Mouse (Mus musculus) thymus, postnatal 36 days (tissue): ENCODE data around the gene Mdm1.

ENCODE experiments used
- DNase-seq, 2 experiments: peaks; one replicate each; pipeline ENCODE4 v3.0.0; 2022; ENCODE audit warnings: mixed read lengths in 2 of 2

The Mdm1 gene

DNA sequence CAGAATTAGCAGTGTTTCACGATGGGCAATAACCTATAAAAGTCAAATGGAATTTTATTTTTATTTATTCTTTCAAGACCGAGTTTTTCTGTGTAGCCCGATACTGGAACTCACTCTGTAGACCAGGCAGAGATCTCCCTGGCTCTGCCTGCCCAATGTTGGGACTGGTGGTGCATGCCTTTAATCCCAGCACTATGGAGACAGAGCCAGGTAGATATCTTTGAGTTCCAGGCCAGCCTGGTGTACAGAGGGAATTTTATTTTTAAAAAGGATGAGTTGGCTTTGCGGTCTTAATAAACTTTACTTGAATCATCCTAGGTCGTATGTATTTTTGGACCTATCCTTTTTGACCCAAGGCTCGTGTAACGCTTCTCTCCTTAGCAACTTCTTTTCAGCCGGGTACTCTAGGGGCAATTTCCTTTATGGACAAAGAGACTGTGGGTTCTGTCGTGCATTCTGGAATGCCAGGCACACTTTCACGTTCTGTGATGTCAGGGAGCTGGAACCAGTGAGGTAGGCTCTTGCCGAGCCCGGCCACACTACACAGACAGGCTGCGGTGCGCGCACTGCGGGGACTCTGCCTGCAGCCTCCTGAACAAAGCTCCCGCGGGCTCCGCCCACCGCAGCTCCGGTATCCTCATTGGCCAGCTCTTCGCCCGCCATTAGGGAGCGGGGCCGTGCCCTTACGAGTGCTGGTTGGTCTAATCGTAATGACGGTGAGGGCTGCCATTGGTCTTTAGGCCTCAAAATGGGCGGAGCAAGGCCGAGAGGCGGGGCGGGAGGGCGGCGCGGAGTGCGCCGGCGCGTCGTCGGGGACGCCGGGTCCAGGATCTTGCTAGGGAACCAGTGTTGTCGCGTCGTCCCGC, at the start of gene Mdm1:
TSS of gene Mdm1 (plus strand) at position 794 of the 866 bp plus-strand sequence.
- DNase-seq, result peak; percentile 100

GRCm38 (mm10) chr10:118092745-118093144, 48.9 kb upstream of the Mdm1 start:
- DNase-seq, result no peak

GRCm38 (mm10) chr10:118093728-118094127, 47.9 kb upstream of the Mdm1 start:
- DNase-seq, result peak; percentile 27 to 29

GRCm38 (mm10) chr10:118094853-118095252, 46.8 kb upstream of the Mdm1 start:
- DNase-seq, result peak in 1 of 2 experiments; percentile 19

GRCm38 (mm10) chr10:118096223-118096622, 45.4 kb upstream of the Mdm1 start:
- DNase-seq, result no peak

DNA sequence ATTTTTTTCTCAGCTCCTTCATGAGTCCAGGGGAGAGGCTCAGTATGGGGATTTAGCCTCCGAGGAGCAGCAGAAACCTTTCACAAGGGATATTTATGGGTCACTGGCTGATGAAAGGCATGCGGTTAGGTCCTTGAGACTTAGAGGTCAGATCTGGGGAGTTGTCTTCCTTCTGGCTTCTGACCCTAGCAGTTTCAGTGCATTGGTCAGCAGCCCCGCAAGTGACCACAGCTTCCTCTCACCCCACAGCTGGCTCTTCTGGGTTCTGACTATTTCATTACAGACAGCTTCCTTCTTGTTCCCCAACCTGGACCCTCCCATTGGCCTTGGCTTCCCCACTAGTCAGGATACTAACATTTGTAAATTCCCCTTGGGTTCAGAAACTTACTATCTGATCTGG, 43.7 kb upstream of the Mdm1 start:
- no peak for DNase-seq

DNA sequence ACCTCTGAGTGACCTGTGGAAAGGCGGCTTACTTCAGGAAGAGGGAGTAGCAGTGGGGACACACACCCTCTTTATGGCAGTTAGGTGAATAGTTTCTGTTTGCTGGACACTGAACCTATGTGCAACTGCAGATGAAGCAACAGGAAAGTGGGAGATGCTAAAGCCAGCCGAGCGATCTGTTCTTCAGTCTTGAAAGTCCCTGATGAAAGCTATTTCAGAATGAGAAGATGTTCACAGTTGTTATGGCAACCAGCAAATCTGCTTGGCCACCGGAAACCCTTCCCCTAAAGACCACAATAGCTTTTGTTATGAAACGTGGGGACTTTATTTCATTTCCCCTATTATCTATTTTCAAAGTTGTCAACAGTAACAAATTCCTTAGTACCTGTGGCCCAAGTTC, 41.0 kb upstream of the Mdm1 start:
- no peak for DNase-seq

DNA sequence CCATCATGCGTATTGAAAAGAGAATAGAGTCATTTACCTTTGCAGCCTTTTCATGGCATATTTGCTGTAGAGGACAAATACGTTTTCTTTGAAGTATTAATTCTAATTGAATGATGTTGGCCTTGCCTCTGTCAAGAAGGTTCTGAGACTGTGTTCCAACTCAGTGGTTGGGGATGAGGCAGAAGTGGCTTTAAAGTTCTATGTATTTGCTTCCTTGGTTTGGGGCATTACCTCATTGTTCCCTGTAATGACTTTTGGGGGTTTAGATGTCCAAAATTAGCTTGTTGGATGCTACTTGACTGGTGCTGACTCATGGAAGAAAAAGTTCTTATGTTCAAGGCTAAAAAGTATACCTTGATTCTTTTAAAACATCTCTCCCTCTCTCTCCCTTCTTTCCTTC, 40.6 kb upstream of the Mdm1 start:
- DNase-seq, result no peak

DNA sequence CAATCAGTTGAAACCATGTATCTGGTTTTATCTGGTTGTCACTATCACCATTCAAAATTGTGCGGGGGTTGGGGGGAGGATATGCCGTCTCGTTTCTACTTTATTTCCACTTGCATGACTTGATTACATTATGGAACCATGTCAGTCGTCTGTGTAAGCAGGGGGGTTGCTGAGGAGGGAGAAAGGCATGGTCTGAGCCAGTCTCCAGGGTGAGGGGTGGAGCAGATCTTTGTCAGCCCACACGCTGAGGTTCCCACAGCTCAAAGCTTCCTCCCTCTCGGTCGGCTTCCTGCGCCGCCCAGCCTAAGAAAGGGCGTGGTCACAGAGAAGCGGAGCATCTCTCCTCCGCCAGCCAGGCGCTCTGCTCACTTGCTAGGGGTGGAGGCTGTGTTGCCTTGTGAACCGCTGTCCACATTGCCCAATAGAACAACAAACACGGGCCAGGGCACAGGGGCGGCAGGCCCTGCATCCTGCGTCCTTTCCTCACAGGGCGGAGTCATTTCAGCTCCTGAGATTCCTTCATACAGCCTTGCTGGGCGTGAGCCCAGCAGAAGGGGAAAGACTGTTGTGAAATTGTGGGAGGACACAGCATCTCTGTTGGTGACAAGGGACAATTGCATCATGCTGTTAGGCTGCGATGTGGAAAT, 38.5 kb upstream of the Mdm1 start:
- DNase-seq, result peak; percentile 87 to 95

DNA sequence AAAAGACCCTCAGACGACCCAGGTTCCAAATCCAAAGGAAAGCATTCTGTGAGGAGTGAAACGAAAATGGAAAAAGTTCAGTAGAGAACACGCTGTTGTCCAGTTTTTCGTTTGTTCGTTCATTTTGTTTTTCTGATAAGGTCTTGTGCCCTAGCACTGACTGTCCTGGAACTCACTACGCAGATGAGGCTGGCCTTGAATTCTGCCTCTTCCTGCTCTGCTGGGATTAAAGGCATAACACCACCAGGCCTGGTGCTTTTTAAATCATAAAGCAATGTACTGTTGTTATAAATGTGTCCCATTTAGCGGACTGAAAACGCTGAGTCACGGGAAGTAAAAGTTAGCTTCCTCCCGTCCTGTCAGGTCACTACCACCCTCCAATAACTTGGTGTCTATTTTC, 37.7 kb upstream of the Mdm1 start:
- no peak for DNase-seq

- DNase-seq, result no peak
Observed at GRCm38 (mm10) chr10:118107031-118107430, 34.6 kb upstream of the Mdm1 start.

GRCm38 (mm10) chr10:118110006-118110920, 31.3 kb upstream of the Mdm1 start:
- peak in 1 of 2 experiments; percentile 37 for DNase-seq

- no peak for DNase-seq
Observed at GRCm38 (mm10) chr10:118110921-118111301, 30.7 kb upstream of the Mdm1 start.

DNA sequence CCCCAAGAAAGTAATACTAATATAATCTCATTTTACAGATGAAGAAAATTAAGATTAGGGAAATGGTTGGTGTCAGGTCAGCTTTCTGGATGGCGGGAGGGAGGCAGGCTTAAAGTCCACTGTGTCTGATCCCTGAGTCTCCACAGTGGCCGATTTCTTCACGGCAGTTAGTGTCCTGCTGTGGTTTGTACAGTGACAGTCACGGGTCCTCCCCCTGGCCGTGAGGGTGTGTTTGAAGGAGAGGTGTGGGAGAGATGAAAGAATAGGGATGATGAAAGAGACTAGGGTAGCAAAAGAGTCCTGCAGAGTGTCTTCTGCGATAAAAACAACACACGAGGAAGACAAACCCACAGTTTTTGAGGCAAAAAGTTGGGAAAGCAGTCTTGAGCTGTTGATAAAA, 30.0 kb upstream of the Mdm1 start:
- DNase-seq, result no peak

GRCm38 (mm10) chr10:118112294-118112893, 29.2 kb upstream of the Mdm1 start:
- no peak for DNase-seq

- DNase-seq, result no peak
Observed at GRCm38 (mm10) chr10:118113256-118113682, 28.3 kb upstream of the Mdm1 start.

- DNase-seq, result no peak
Observed at GRCm38 (mm10) chr10:118114271-118114670, 27.3 kb upstream of the Mdm1 start.

DNA sequence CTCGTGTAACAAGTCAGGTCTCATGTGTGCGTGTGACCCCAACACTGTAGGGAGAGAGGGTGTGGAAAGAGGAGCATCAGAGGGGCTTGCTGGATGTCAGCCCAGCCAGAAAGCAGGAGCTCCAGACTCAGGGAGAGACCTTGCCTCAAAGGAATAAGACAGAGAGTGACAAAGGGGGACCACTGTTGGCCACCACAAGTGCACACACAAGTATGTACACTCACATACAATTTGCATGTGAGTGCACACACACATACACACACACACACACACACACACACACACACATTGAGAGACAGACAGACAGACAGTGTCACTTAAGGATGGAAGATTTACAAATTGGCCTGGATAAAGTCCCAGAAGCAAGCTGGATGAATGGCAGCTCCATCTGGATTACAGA, 25.2 kb upstream of the Mdm1 start:
- no peak for DNase-seq

- DNase-seq, result no peak
Observed at GRCm38 (mm10) chr10:118121047-118121936, 20.3 kb upstream of the Mdm1 start.

DNA sequence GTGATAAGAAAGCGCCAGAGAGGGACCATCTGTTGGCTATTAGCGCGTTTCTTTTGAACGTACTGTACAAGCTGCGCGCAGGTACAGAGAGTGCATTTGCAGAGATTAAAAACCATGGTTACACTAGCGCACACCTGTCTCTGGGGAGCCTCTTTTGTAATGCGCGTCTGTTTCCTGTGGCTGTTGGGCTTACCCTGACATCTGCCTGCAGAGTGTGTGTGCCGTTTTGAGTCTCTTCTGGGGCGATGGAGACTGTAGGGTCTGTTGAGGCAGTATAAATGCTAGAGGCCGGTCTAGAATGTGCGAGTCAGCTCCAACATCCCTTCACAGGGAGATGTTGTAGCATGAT, 19.7 kb upstream of the Mdm1 start:
- peak; percentile 61 to 73 for DNase-seq

- DNase-seq, result no peak
Observed at GRCm38 (mm10) chr10:118122441-118123162, 19.0 kb upstream of the Mdm1 start.
